Mouse (Mus musculus) heart, adult 2 months (tissue): Measurements from ENCODE around the gene Ajm1. TPM values are rescaled to one million over a fixed set of nuclear protein-coding genes. Genes with fewer than 3 reads are reported as not detected.

Experiments
- DNase-seq, 2 experiments: peaks; one replicate each; pipeline ENCODE4 v3.0.0; 2021
- H3K27ac ChIP-seq: fragments of 200-600 bp; 2 replicates; pipeline ENCODE4 v1.8.1; 2022
- H3K27me3 ChIP-seq: fragments of 200-500 bp; 2 replicates; pipeline ENCODE4 v1.6.1; 2012; ENCODE audit warnings: mild to moderate bottlenecking, low read length, inconsistent platforms, mixed read lengths; ENCODE audit not compliant: control insufficient read depth, insufficient read depth
- H3K36me3 ChIP-seq: fragments of 200-500 bp; 2 replicates; pipeline ENCODE4 v1.6.1; 2012; ENCODE audit warnings: low read length, inconsistent platforms; ENCODE audit not compliant: control insufficient read depth, insufficient read depth
- H3K4me1 ChIP-seq: fragments of 200-500 bp; 2 replicates; pipeline ENCODE4 v1.6.1; 2011; ENCODE audit warnings: low read length; ENCODE audit not compliant: control insufficient read depth, insufficient read depth
- H3K4me3 ChIP-seq: fragments of 200-600 bp; 2 replicates; pipeline ENCODE4 v1.8.1; 2022
- H3K79me2 ChIP-seq: fragments of 200-500 bp; replicated peaks from 2 replicates; pipeline ENCODE4 v1.6.1; 2012; ENCODE audit warnings: mild to moderate bottlenecking, inconsistent platforms, low read length, moderate library complexity, mixed read lengths; ENCODE audit not compliant: control insufficient read depth, insufficient read depth
- H3K9ac ChIP-seq: fragments of 200-500 bp; 2 replicates; pipeline ENCODE4 v1.6.1; 2012; ENCODE audit warnings: low read depth, mild to moderate bottlenecking, control low read depth, inconsistent platforms, low read length, mixed read lengths
- CTCF ChIP-seq: fragments of 200-600 bp; IDR thresholded peaks from 2 replicates; pipeline ENCODE4 v1.8.1; 2022; ENCODE audit warnings: antibody characterized with exemption, mild to moderate bottlenecking, moderate library complexity
- EP300 ChIP-seq: fragments of 200-500 bp; IDR thresholded peaks from 2 replicates; pipeline ENCODE4 v1.6.1; 2011; ENCODE audit warnings: low read depth, low read length, control low read depth; ENCODE audit not compliant: insufficient read depth
- POLR2A ChIP-seq: fragments of 200-500 bp; IDR thresholded peaks from 2 replicates; pipeline ENCODE4 v1.6.1; 2011; ENCODE audit warnings: mild to moderate bottlenecking, low read depth, low read length, control low read depth; ENCODE audit not compliant: insufficient read depth
- WGBS: fragments of 180-500 bp; shearing (Covaris S2); methylation state at CpG from one replicate; pipeline ENCODE4 v1.1.7; 2018; 5-methylcytosine and 5-hydroxymethylcytosine counted together
- intact Hi-C: fragments of 180-260 bp; cut with DNase I; formaldehyde crosslinking; loops from one replicate; pipeline ENCODE4 v1.15.1; 2025
- polyA plus RNA-seq: library from polyadenylated mRNA; depleted of rRNA; stranded (reverse); fragments of >200 nt; gene quantifications from 2 replicates; pipeline ENCODE4 v1.2.3, GENCODE M21; 2012
- total RNA-seq, 2 experiments: library from RNA; stranded (reverse); gene quantifications; 2 replicates each; pipeline ENCODE4 v1.2.3; 2021

Gene Ajm1
- total and polyA plus RNA-seq, 3 experiments = 0.05 to 1.1 (median 0.36) TPM

DNA sequence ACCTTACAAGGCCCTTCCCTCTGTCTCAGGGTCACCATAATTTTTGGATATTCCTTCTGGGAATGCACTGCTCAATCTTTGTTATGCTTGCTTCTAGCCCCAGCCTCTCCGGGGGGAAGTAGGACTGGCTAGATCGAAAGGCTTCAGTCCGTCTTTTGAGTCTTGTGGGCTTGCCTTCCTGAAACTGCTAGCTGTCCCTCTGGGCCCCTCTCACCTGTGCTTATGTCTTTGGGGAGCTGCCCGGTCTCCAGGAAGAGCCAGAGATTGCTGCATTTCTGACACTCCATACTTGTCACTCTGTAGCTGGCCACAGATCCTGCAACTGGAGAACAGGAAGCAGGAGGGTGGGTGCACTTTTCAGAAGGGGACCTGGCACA, 39.3 kb upstream of the Ajm1 start:
- Histone ChIP-seq H3K4me3 (no peak overlapping the region; the same call in 1 of the 2 replicates), H3K79me2 (no peaks in the 10 kb centered on the region), H3K27me3 (peaks cover 6% of the 10 kb centered on the region; the same call in 1 of the 2 replicates), H3K36me3 (no peaks in the 10 kb centered on the region), H3K9ac (no peak overlapping the region), H3K27ac (no peak overlapping the region; the same call in 1 of the 2 replicates), H3K4me1 (peaks cover 2% of the 10 kb centered on the region)
- TF ChIP-seq POLR2A = no peak
- DNase-seq = no peak
- 63% methylated on average over 4 of the region's 4 CpGs for WGBS
- intact Hi-C loops = no loop called here

DNA sequence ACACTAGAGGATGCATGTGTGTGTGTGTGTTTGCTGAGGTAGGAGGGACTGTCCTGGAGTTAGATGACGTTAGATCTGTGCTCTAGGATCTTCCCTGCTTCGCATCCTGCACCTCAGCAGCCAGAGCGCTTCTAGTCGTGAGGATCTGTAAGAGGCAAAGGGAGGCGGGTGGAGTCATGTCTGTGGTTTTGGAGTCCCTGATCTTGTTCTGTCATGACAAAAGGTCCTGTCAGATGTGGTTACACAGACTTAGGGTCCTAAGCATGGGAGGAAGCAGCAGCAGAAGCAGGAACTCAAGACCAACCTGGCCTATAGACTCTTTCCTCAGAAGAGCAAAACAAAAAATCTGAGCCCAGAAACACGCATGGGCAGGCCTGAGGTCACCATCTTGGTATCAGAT, 38.8 kb upstream of the Ajm1 start:
- Histone ChIP-seq H3K4me1 (peaks cover 2% of the 10 kb centered on the region), H3K4me3 (no peak overlapping the region), H3K36me3 (no peaks in the 10 kb centered on the region), H3K79me2 (no peaks in the 10 kb centered on the region), H3K9ac (no peak overlapping the region), H3K27ac (no peak overlapping the region), H3K27me3 (peaks cover 7% of the 10 kb centered on the region; the same call in 1 of the 2 replicates)
- no peak for TF ChIP-seq POLR2A
- TF ChIP-seq CTCF = no peak
- no peak for TF ChIP-seq EP300
- no peak for DNase-seq
- 76% methylated on average over 6 of the region's 6 CpGs for WGBS
- intact Hi-C loops = no loop called here

DNA sequence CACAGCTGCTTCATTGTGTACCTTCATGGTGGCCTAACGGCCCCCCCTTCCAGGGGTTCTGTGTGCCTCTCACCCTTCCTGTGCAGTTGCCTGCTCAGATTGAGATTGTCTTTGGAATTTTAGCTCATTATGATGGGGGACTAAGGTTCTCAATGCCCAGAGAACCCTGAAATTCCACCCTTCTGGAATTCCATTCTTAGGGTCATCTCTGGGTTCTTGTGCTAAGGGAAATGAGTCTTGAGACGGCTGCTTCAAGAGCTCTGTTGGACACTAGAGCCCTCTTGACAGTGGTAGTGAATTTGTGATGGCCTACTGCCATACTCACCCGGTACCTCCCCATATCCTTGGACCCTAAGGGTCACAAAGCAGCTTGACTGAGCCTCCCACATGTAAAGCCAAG, 36.0 kb upstream of the Ajm1 start, which contains the start of gene Ccdc183:
TSS of gene Ccdc183 (minus strand) at position 101 of the 400 bp plus-strand sequence.
- Histone ChIP-seq H3K9ac (no peak within 1 kb of the TSS), H3K27ac (no peak within 1 kb of the TSS), H3K36me3 (no peaks in the 10 kb centered on the region), H3K27me3 (peaks cover 7% of the 10 kb centered on the region; the same call in 1 of the 2 replicates), H3K79me2 (no peaks in the 10 kb centered on the region), H3K4me1 (peaks cover 2% of the 10 kb centered on the region), H3K4me3 (no peak within 1 kb of the TSS)
- WGBS = 75% methylated on average over 3 of the region's 3 CpGs
- intact Hi-C loops = no loop called here
- no peak for DNase-seq
- TF ChIP-seq POLR2A (no peak), CTCF (no peak), EP300 (no peak)

DNA sequence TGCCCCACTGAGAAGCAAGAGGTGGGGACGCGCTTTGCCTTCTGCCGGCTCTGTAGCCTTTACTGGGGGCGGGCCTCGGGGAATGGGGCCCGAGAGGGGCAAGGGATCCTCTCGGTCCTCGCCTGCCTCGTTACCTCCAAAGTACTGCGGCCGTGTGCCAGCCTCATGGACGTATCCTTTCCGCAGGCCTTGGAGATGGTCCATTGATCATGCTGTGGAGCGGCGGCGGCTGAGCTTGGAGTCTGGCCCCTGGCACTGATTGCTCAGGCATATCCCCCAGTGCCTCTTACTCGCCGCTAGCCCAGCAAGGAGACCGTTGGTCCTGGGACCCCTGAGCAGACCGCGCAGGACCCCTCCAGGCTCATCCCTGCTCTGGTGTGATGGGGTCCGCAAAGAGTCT, 34.8 kb upstream of the Ajm1 start:
- Histone ChIP-seq H3K79me2 (no peaks in the 10 kb centered on the region), H3K4me3 (no peak overlapping the region), H3K36me3 (no peaks in the 10 kb centered on the region), H3K27ac (no peak overlapping the region), H3K9ac (no peak overlapping the region), H3K27me3 (peaks cover 7% of the 10 kb centered on the region; the same call in 1 of the 2 replicates), H3K4me1 (peaks cover 2% of the 10 kb centered on the region)
- TF ChIP-seq EP300 (no peak), POLR2A (no peak), CTCF (no peak)
- 14% methylated on average over 22 of the region's 22 CpGs for WGBS
- intact Hi-C loops = no loop called here
- no peak for DNase-seq

DNA sequence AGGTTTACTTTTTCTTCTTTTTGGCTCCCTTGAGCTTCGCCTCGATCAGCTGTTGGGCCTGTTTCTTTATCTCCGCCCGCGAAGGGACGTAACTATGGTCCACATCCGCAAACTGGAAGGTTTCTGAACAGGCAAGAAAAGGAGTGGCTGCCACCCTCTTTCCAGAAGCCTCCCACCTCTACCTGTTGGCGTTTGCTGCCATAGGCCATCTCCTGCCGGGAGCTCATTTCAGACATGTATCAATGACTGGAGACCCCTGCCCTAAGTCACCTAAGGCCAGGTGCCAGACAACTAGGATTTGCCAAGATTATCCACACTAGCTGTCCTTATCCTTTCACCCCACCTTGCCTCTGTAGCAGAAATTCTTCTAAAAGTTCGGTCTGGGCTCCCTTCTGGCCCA, 27.1 kb upstream of the Ajm1 start:
- Histone ChIP-seq H3K79me2 (peaks cover 4% of the 10 kb centered on the region), H3K36me3 (peaks cover 7% of the 10 kb centered on the region; the same call in 1 of the 2 replicates), H3K9ac (no peak overlapping the region), H3K27ac (peak overlapping the region; percentile 93), H3K4me3 (peak overlapping the region; percentile 93), H3K27me3 (no peaks in the 10 kb centered on the region), H3K4me1 (peaks cover 6% of the 10 kb centered on the region)
- peak in 1 of 2 experiments; percentile 42 for DNase-seq
- intact Hi-C loops = no loop called here
- 58% methylated on average over 10 of the region's 10 CpGs for WGBS
- TF ChIP-seq POLR2A (no peak), EP300 (no peak), CTCF (no peak)

DNA sequence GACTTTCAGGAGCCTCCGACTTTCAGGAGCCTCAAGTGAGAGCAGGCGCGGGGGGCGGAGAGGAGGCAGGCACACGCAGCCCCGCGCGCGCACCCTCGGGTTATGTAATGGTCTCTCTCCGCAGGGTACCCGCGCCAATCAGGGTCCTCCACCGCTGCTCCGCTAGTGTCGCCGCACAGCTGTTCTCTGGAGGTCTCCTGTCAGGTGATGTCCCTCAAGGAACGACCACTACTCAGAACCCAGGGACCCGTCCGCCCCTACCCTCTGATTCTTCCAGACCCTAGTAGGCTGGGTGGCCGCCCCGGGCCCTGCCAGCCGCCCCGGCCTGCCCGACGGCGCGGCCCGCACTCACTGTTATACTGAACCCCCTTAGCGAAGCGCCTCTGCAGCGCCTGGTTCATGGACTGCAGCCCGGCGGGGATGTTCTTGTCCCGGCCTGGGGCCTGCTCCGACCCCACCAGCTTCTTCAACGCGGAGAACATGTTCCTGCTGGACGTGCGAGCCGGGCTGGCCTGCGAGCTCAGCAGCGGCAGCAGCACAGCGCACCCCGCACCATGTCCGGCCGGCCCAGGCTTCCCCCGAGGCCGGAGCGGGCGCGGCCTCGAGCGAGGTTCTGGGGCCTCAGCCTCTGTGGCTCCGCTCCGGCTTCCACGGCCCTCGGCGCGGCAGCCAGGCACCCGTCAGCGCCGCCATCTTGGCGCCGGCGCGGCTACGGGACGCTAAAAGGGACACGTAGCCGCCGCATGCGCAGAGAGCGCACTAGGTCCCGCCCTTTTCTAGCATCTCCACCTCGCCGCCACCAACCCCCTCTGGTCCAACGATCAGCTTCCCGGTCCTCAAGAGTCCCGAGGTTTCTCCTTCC, 26.4 kb upstream of the Ajm1 start, which contains the start of gene Rabl6:
TSS of gene Rabl6 (minus strand) at position 761 of the 862 bp plus-strand sequence.
- peaks cover 7% of the 10 kb centered on the region; the same call in 1 of the 2 replicates for H3K36me3 ChIP-seq
- TF ChIP-seq CTCF (no peak), POLR2A (peak; percentile 70; the same call in 1 of the 2 replicates), EP300 (0 out of 2 replicates have a peak, but pooled peaks have one; percentile 19)
- peak; percentile 93 to 95 for DNase-seq
- H3K27ac ChIP-seq = peak within 1 kb of the TSS; percentile 93
- peak within 1 kb of the TSS; percentile 85 for H3K9ac ChIP-seq
- H3K79me2 ChIP-seq = peaks cover 4% of the 10 kb centered on the region
- H3K4me1 ChIP-seq = peaks cover 6% of the 10 kb centered on the region
- H3K27me3 ChIP-seq = no peaks in the 10 kb centered on the region
- peak within 1 kb of the TSS; percentile 93 for H3K4me3 ChIP-seq
- intact Hi-C loops = no loop called here
- under 1% methylated on average over 80 of the region's 80 CpGs for WGBS
